In genomic region chr3:66105493-66105892, GRCm38 (mm10) we compare ENCODE assay signal across 24 mouse cellular contexts.
DNase-seq lines count a peak whose midpoint lies in the region; ATAC-seq and TF ChIP-seq lines count a peak whose summit lies in the region.
"Had no signal": no experiment of that assay in that cellular context is flagged by ENCODE, and none has a peak within 500 bp of the region (broad histone marks: within the 10 kb centered on the region; RNA-seq: fewer than 3 reads in every experiment).

No protein-coding gene starts in this region.

- TF ChIP-seq CTCF in embryonic fibroblast, embryonic 13.5 days (IDR thresholded peaks at IDR 0.05; ENCODE audit: borderline replicate concordance, insufficient read depth, low read length), result no peak

- H3K9me3 ChIP-seq in limb, embryonic 15.5 days, result no peaks in the 10 kb centered on the region
- H3K9me3 ChIP-seq in forebrain, embryonic 11.5 days (ENCODE audit: control insufficient read depth, low read length), result no peaks in the 10 kb centered on the region
- H3K9me3 ChIP-seq: forebrain, embryonic 13.5 days; heart, embryonic 10.5 days; hindbrain, embryonic 15.5 days; liver, embryonic 15.5 days; lung, embryonic 15.5 days; neural tube, embryonic 15.5 days; stomach, embryonic 15.5 days had no signal

- peaks cover 10% of the 10 kb centered on the region for H3K4me1 ChIP-seq in embryonic fibroblast, embryonic 13.5 days (ENCODE audit: control insufficient read depth, insufficient read depth, low read length)
- H3K4me1 ChIP-seq in limb, embryonic 15.5 days, result peaks cover 9% of the 10 kb centered on the region; the same call in 1 of the 2 replicates
- H3K4me1 ChIP-seq in forebrain, embryonic 11.5 days (replicated peaks; ENCODE audit: control insufficient read depth, insufficient read depth, low read length), result no peaks in the 10 kb centered on the region
- H3K4me1 ChIP-seq: heart, embryonic 10.5 days; liver, embryonic 15.5 days; lung, embryonic 15.5 days; stomach, embryonic 15.5 days had no signal

- no peak for TF ChIP-seq POLR2A in embryonic fibroblast, embryonic 13.5 days (IDR thresholded peaks at IDR 0.05; ENCODE audit: low read depth, low read length)

- 26% methylated on average over 5 of the region's 5 CpGs for WGBS in limb, embryonic 15.5 days
- 74% methylated on average over 5 of the region's 5 CpGs for WGBS in forebrain, embryonic 11.5 days

- H3K4me2 ChIP-seq in limb, embryonic 15.5 days, result no peak overlapping the region
- no peak overlapping the region for H3K4me2 ChIP-seq in forebrain, embryonic 11.5 days (ENCODE audit: low read depth, low read length, severe bottlenecking)
- H3K4me2 ChIP-seq: forebrain, embryonic 13.5 days; hindbrain, embryonic 15.5 days; liver, embryonic 15.5 days; lung, embryonic 15.5 days; neural tube, embryonic 15.5 days; stomach, embryonic 15.5 days had no signal

- peak; percentile 40 for DNase-seq in embryo, embryonic 10 days (ENCODE audit: low spot score)
- DNase-seq in embryo, embryonic 9.5 days (ENCODE audit: extremely low spot score), result no peak
- peak; percentile 61 for DNase-seq in embryo, embryonic 10.5 days (ENCODE audit: low spot score)
- DNase-seq in frontal cortex, postnatal 10 days (ENCODE audit: low spot score in 2 of 2), result no peak
- no peak for DNase-seq in forebrain, embryonic 11.5 days (ENCODE audit: low spot score)
- DNase-seq: adrenal gland, postnatal 25 days; cerebellum, adult 8-10 months; cerebellum, postnatal 36 days; gastrocnemius, postnatal 10 days; liver; lung, postnatal 4 days; thymus, postnatal 25 days had no signal

- ATAC-seq in limb, embryonic 15.5 days (ENCODE audit: insufficient number of reproducible peaks, low FRiP score, low TSS enrichment, low read depth), result peak; percentile 61; the same call in 1 of the 2 replicates
- no peak for ATAC-seq in forebrain, embryonic 11.5 days (replicated peaks; ENCODE audit: low FRiP score)
- ATAC-seq: forebrain, embryonic 13.5 days; intestine, embryonic 16.5 days; midbrain, embryonic 16.5 days had no signal

- no peak overlapping the region for H3K9ac ChIP-seq in limb, embryonic 15.5 days
- H3K9ac ChIP-seq in forebrain, embryonic 11.5 days (ENCODE audit: low read length), result no peak overlapping the region
- H3K9ac ChIP-seq: forebrain, embryonic 13.5 days; hindbrain, embryonic 15.5 days; liver, embryonic 15.5 days; lung, embryonic 15.5 days; neural tube, embryonic 15.5 days; stomach, embryonic 15.5 days had no signal

- H3K27ac ChIP-seq in embryonic fibroblast, embryonic 13.5 days (ENCODE audit: insufficient read depth, low read length), result peak overlapping the region; percentile 71; the same call in 1 of the 2 replicates
- H3K27ac ChIP-seq in limb, embryonic 15.5 days, result 0 out of 2 replicates have a peak overlapping the region, but pooled peaks have one; percentile 22
- no peak overlapping the region for H3K27ac ChIP-seq in forebrain, embryonic 11.5 days (ENCODE audit: low read depth, low read length)
- H3K27ac ChIP-seq: forebrain, embryonic 13.5 days; heart, embryonic 10.5 days; hindbrain, embryonic 15.5 days; left cerebral cortex, adult 2 months; liver, embryonic 15.5 days; lung, embryonic 15.5 days; neural tube, embryonic 15.5 days; stomach, embryonic 15.5 days had no signal

- no peaks in the 10 kb centered on the region for H3K36me3 ChIP-seq in limb, embryonic 15.5 days
- H3K36me3 ChIP-seq in forebrain, embryonic 11.5 days (ENCODE audit: control insufficient read depth, insufficient read depth, low read length), result no peaks in the 10 kb centered on the region
- H3K36me3 ChIP-seq: heart, embryonic 10.5 days; hindbrain, embryonic 15.5 days; liver, embryonic 15.5 days; lung, embryonic 15.5 days; neural tube, embryonic 15.5 days; stomach, embryonic 15.5 days had no signal

- no peaks in the 10 kb centered on the region for H3K27me3 ChIP-seq in limb, embryonic 15.5 days
- no peaks in the 10 kb centered on the region for H3K27me3 ChIP-seq in forebrain, embryonic 11.5 days (ENCODE audit: control insufficient read depth, insufficient read depth, low read length)
- H3K27me3 ChIP-seq: forebrain, embryonic 13.5 days; hindbrain, embryonic 15.5 days; liver, embryonic 15.5 days; lung, embryonic 15.5 days; neural tube, embryonic 15.5 days; stomach, embryonic 15.5 days had no signal

- no peak overlapping the region for H3K4me3 ChIP-seq in embryonic fibroblast, embryonic 13.5 days (ENCODE audit: insufficient read depth, low read length)
- H3K4me3 ChIP-seq in limb, embryonic 15.5 days, result no peak overlapping the region
- H3K4me3 ChIP-seq in forebrain, embryonic 11.5 days (ENCODE audit: low read depth, low read length), result no peak overlapping the region
- H3K4me3 ChIP-seq: forebrain, embryonic 13.5 days; heart, embryonic 10.5 days; hindbrain, embryonic 15.5 days; left cerebral cortex, adult 2 months; liver, embryonic 15.5 days; lung, embryonic 15.5 days; neural tube, embryonic 15.5 days; stomach, embryonic 15.5 days had no signal

Comparison
In these comparisons a context has a peak if more than half of its experiments do, and no peak if none do; other contexts are left out.
1. DNase-seq: peak in embryo, embryonic 10 days (single experiment) and embryo, embryonic 10.5 days (single experiment); none in embryo, embryonic 9.5 days (single experiment), frontal cortex, postnatal 10 days (0 of 2) and forebrain, embryonic 11.5 days (single experiment).